Mouse (Mus musculus) hindbrain, embryonic 14.5 days (tissue): ENCODE results near the gene Otop3. TPM values are rescaled to one million over a fixed set of nuclear protein-coding genes. Genes with fewer than 3 reads are reported as not detected.

Experiments used
- ATAC-seq: fragments of 200-750 bp; cut with Nextera tagmentation; 2 replicates; pipeline ENCODE4 v1.8.0; 2017; ENCODE audit warnings: moderate number of reproducible peaks, mild to moderate bottlenecking, moderate TSS enrichment, moderate library complexity; ENCODE audit not compliant: low FRiP score
- DNase-seq: peaks from one replicate; pipeline ENCODE4 v3.0.0-alpha.2; 2015; ENCODE audit warnings: low spot score
- H3K27ac ChIP-seq: fragments of 300-500 bp; sonication (generic); 2 replicates; pipeline ENCODE4 v1.5.1; 2014; ENCODE audit warnings: mild to moderate bottlenecking, moderate library complexity
- H3K27me3 ChIP-seq: fragments of 300-500 bp; sonication (generic); 2 replicates; pipeline ENCODE4 v1.6.1; 2014; ENCODE audit warnings: mild to moderate bottlenecking, low read length, mixed read lengths; ENCODE audit not compliant: control insufficient read depth, insufficient read depth
- H3K36me3 ChIP-seq: fragments of 300-500 bp; sonication (generic); replicated peaks from 2 replicates; pipeline ENCODE4 v1.6.1; 2014; ENCODE audit not compliant: control insufficient read depth, insufficient read depth
- H3K4me1 ChIP-seq: fragments of 300-500 bp; sonication (generic); replicated peaks from 2 replicates; pipeline ENCODE4 v1.6.1; 2014; ENCODE audit warnings: antibody characterized with exemption, low read length, mixed read lengths; ENCODE audit not compliant: control insufficient read depth, insufficient read depth
- H3K4me2 ChIP-seq: fragments of 300-500 bp; sonication (generic); replicated peaks from 2 replicates; pipeline ENCODE4 v1.6.1; 2014; ENCODE audit warnings: mild to moderate bottlenecking, moderate library complexity
- H3K4me3 ChIP-seq: fragments of 300-500 bp; sonication (generic); replicated peaks from 2 replicates; pipeline ENCODE4 v1.5.1; 2014; ENCODE audit warnings: mild to moderate bottlenecking, low read length
- H3K9ac ChIP-seq: fragments of 300-500 bp; sonication (generic); 2 replicates; pipeline ENCODE4 v1.6.1; 2014
- H3K9me3 ChIP-seq: fragments of 300-500 bp; sonication (generic); 2 replicates; pipeline ENCODE4 v1.6.1; 2016; ENCODE audit warnings: low read length; ENCODE audit not compliant: control insufficient read depth
- WGBS: fragments of 180-500 bp; shearing (Covaris S2); extraction: QIAGEN DNeasy Blood & Tissue Kit; methylation state at CpG from one replicate; pipeline ENCODE4 v1.1.7; 2014; 5-methylcytosine and 5-hydroxymethylcytosine counted together
- polyA plus RNA-seq: library from polyadenylated mRNA; unstranded; fragments of >200 nt; fragmentation: Nextera tagmentation; extraction: Ambion mirVana; gene quantifications from 2 replicates; pipeline ENCODE4 v1.2.1, GENCODE M21; 2014

Gene Otop3
- polyA plus RNA-seq, 1 experiment from 2014 or later: 1.9 TPM

- no peaks in the 10 kb centered on the region for H3K36me3 ChIP-seq
- peak overlapping the region; percentile 82 for H3K4me3 ChIP-seq
- 1% methylated on average over 27 of the region's 28 CpGs for WGBS
- peaks cover 22% of the 10 kb centered on the region for H3K4me1 ChIP-seq
- ATAC-seq (peak; percentile 80), DNase-seq (peak; percentile 58)
- 0 out of 2 replicates have a peak, but pooled peaks cover 3% of the 10 kb centered on the region for H3K27me3 ChIP-seq
- H3K27ac ChIP-seq: peak overlapping the region; percentile 85
- no peaks in the 10 kb centered on the region for H3K9me3 ChIP-seq
- H3K9ac ChIP-seq: peak overlapping the region; percentile 87
- H3K4me2 ChIP-seq: peak overlapping the region; percentile 94
Measured at GRCm38 (mm10) chr11:115366706-115367394, 32.3 kb downstream of the Otop3 start.

DNA sequence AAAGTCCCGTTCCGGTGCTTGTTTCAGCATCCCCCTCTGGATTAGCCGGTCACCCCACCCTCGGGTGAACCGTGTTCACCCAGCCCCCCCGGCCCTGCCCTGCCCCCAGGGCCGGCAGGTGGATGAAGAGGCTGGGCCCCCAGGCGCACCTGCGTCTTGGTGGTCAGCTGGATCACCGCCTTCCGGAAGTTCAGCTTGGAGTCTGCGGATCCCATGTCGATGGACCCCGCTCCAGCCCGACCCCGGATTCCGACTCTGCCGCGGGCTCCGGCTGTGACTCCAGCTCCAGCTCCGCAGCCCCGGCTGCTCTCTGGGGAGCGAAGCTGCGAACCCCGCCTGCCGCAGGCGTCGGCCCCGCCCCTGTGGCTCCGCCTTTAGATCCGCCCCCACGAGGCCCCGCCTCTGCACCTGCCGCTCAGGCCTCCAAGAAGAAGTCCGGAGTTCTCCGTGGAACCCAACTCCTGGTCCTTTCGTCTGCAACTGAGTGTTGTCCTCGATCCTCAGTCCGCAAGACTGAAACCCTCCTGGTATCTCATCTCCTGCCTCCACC is 32.9 kb downstream of the Otop3 start, which contains the start of gene Hid1:
TSS of gene Hid1 (minus strand) at position 362 of the 550 bp plus-strand sequence.
- DNase-seq: peak; percentile 83
- 1% methylated on average over 39 of the region's 39 CpGs for WGBS
- peak; percentile 80 for ATAC-seq

GRCm38 (mm10) chr11:115370368-115370767 is 35.8 kb downstream of the Otop3 start:
- no peak overlapping the region for H3K27ac ChIP-seq
- H3K36me3 ChIP-seq: no peaks in the 10 kb centered on the region
- H3K4me2 ChIP-seq: no peak overlapping the region
- H3K4me3 ChIP-seq: no peak overlapping the region
- DNase-seq: no peak
- no peak for ATAC-seq
- peaks cover 22% of the 10 kb centered on the region for H3K4me1 ChIP-seq
- no peaks in the 10 kb centered on the region for H3K9me3 ChIP-seq
- H3K27me3 ChIP-seq: 0 out of 2 replicates have a peak, but pooled peaks cover 3% of the 10 kb centered on the region
- WGBS: 58% methylated on average over 7 of the region's 7 CpGs
- H3K9ac ChIP-seq: no peak overlapping the region

More for the DNA sequence above, 32.9 kb downstream of the Otop3 start, which contains the start of gene Hid1:
- H3K9ac ChIP-seq: peak within 1 kb of the TSS; percentile 87
- 0 out of 2 replicates have a peak, but pooled peaks cover 3% of the 10 kb centered on the region for H3K27me3 ChIP-seq
- H3K4me2 ChIP-seq: peak within 1 kb of the TSS; percentile 94
- peaks cover 22% of the 10 kb centered on the region for H3K4me1 ChIP-seq
- H3K27ac ChIP-seq: peak within 1 kb of the TSS; percentile 85
- no peaks in the 10 kb centered on the region for H3K9me3 ChIP-seq
- no peaks in the 10 kb centered on the region for H3K36me3 ChIP-seq
- peak within 1 kb of the TSS; percentile 82 for H3K4me3 ChIP-seq

GRCm38 (mm10) chr11:115371354-115371753 is 36.8 kb downstream of the Otop3 start:
- no peak for DNase-seq
- WGBS: 50% methylated on average over 8 of the region's 8 CpGs

GRCm38 (mm10) chr11:115372015-115372414 is 37.5 kb downstream of the Otop3 start:
- Histone ChIP-seq H3K36me3 (no peaks in the 10 kb centered on the region), H3K27me3 (peaks cover 8% of the 10 kb centered on the region; the same call in 1 of the 2 replicates), H3K9ac (no peak overlapping the region), H3K4me2 (no peak overlapping the region), H3K4me1 (peaks cover 5% of the 10 kb centered on the region; the same call in 1 of the 2 replicates), H3K27ac (no peak overlapping the region), H3K9me3 (no peaks in the 10 kb centered on the region), H3K4me3 (no peak overlapping the region)
- ATAC-seq (no peak), DNase-seq (no peak)
- WGBS: 72% methylated on average over 1 of the region's 1 CpGs

More at GRCm38 (mm10) chr11:115371354-115371753, 36.8 kb downstream of the Otop3 start:
- Histone ChIP-seq H3K27me3 (peaks cover 8% of the 10 kb centered on the region; the same call in 1 of the 2 replicates), H3K4me1 (peaks cover 12% of the 10 kb centered on the region), H3K36me3 (no peaks in the 10 kb centered on the region), H3K4me3 (no peak overlapping the region), H3K4me2 (no peak overlapping the region), H3K9ac (no peak overlapping the region), H3K27ac (no peak overlapping the region), H3K9me3 (no peaks in the 10 kb centered on the region)
- ATAC-seq: no peak

- no peak overlapping the region for H3K27ac ChIP-seq
- H3K9ac ChIP-seq: no peak overlapping the region
- peaks cover 8% of the 10 kb centered on the region; the same call in 1 of the 2 replicates for H3K27me3 ChIP-seq
- ATAC-seq: no peak
- H3K36me3 ChIP-seq: no peaks in the 10 kb centered on the region
- WGBS: 47% methylated on average over 2 of the region's 2 CpGs
- H3K4me1 ChIP-seq: peaks cover 5% of the 10 kb centered on the region; the same call in 1 of the 2 replicates
- no peaks in the 10 kb centered on the region for H3K9me3 ChIP-seq
- H3K4me3 ChIP-seq: no peak overlapping the region
- DNase-seq: no peak
- no peak overlapping the region for H3K4me2 ChIP-seq
Measured at GRCm38 (mm10) chr11:115372737-115373136, 38.2 kb downstream of the Otop3 start.

DNA sequence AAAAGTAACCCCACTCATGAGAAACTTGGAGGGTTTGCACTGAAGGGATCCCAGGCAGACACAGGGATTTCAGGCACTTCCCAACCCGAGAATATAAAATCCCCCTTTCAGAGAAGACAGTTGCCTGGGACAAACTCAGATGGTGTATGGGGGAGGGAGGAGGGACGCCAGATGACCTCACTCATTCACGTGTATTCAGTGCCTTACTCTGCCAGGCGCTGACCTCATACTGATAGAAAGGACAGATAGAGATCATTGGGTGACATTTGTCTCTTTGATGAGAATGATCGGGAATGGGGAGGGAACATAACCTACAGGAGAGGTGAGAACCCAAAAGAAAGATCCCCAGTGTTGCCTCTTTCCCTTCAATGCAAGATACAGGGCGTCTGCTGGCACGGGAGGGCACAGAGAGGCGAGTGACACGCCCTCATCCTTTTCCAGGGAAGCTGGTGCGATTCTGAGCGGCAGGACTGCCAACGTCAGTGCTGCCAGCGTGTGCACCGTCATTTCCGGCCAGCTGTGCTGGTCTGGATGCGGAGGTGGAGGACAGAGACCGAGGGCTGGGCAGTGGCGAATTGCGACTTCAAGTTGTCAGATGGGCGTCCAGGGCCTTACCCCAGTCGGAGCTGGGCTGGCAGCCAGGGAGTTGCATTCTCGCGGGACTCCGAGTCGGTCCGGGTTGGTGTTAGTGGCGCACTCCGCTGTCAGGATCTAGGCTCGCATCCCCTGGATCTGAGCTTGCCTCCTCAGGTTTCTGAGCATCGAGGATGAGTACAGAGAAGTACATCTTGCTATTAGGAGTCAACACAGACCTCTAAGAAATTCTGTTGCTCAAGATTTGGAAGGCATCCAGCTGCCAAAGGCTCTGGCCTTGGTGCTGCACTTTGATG is 39.5 kb downstream of the Otop3 start:
- DNase-seq (peak; percentile 77), ATAC-seq (peak; percentile 72)
- H3K27ac ChIP-seq: peak overlapping the region; percentile 67
- H3K9me3 ChIP-seq: no peaks in the 10 kb centered on the region
- no peaks in the 10 kb centered on the region for H3K36me3 ChIP-seq
- H3K9ac ChIP-seq: peak overlapping the region; percentile 65
- H3K4me2 ChIP-seq: peak overlapping the region; percentile 58
- peaks cover 5% of the 10 kb centered on the region; the same call in 1 of the 2 replicates for H3K4me1 ChIP-seq
- H3K4me3 ChIP-seq: peak overlapping the region; percentile 37
- H3K27me3 ChIP-seq: peaks cover 5% of the 10 kb centered on the region; the same call in 1 of the 2 replicates
- 2% methylated on average over 30 of the region's 30 CpGs for WGBS

DNA sequence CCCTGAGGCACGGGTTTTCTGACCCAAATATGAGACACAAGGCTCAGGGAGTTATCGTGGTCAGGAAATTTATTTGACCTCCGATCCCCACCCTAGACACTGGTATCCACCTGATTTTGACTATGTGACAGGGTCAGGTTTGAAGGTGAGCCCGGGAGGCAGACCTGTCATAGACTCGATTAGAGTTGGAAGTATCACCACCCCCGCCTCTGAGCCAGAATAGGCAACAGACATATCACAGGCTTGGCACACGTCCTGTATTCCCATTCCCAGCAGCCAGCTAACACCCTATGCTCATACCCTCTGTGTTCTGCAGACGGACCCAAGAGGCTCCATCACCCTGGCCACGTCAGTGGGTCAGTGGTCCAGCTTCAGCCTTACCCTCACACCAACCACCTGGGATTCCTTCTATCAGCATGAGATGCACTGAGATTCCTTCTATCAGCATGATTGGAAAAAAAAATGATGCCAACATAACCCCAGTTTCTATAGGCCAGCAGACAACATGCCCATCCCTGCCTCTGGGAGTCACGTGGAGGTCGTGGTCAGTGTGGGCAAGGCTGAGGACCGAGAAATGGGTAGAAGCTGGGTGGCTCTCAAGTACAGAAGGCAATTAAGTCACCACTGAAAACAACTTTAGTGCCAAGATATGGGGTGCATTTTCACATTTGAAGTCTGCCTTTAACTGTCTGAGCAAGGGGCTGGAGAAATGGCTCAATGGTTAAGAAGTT is 40.3 kb downstream of the Otop3 start:
- Histone ChIP-seq H3K9ac (peak overlapping the region; percentile 65), H3K36me3 (no peaks in the 10 kb centered on the region), H3K27me3 (peaks cover 5% of the 10 kb centered on the region; the same call in 1 of the 2 replicates), H3K4me1 (peaks cover 5% of the 10 kb centered on the region; the same call in 1 of the 2 replicates), H3K4me2 (peak overlapping the region; percentile 58), H3K9me3 (no peaks in the 10 kb centered on the region), H3K27ac (peak overlapping the region; percentile 67; the same call in 1 of the 2 replicates), H3K4me3 (peak overlapping the region; percentile 37)
- ATAC-seq: no peak
- WGBS: 62% methylated on average over 12 of the region's 12 CpGs
- DNase-seq: no peak
